Mouse (Mus musculus) bone marrow, adult 2 months (tissue): ENCODE results near the gene H2-T3.

ENCODE experiments used
- CTCF ChIP-seq: fragments of 200-500 bp; IDR thresholded peaks from 2 replicates; pipeline ENCODE4 v1.5.1; 2011; ENCODE audit warnings: low read length, control low read depth; ENCODE audit not compliant: control insufficient read depth, insufficient read depth
- POLR2A ChIP-seq: fragments of 200-500 bp; IDR thresholded peaks from 2 replicates; pipeline ENCODE4 v1.6.1; 2011; ENCODE audit warnings: low read depth, mild to moderate bottlenecking, control low read depth, low read length, borderline replicate concordance; ENCODE audit not compliant: control insufficient read depth

DNA sequence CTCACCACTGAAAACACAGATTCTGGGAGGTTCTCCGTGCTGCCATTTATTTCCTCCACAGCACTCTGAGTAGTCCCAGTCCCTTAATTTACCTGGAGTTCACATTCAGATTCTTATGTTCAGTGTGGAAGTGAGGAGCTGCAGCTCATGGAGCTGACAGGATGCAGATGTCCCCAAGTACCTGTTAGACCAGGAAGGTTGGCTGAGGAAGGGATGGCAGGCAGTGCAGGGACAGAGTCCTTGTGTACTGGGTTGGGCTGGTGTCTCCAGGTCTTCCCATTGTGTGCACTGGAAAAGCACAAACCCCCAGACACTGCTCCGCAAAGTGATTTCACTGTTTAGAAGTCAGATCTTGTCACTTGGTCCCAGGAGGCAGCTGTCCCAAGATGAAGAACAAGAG, 11.8 kb upstream of the H2-T3 start:
- TF ChIP-seq POLR2A = no peak
- TF ChIP-seq CTCF = no peak
